Mouse (Mus musculus): ENCODE measurements around the gene Rhox8.
"Not testable (repeated sequence)": the region's sequence is repeated elsewhere in the genome, so short reads cannot be mapped to it uniquely, and the experiment has no call there.

DNA sequence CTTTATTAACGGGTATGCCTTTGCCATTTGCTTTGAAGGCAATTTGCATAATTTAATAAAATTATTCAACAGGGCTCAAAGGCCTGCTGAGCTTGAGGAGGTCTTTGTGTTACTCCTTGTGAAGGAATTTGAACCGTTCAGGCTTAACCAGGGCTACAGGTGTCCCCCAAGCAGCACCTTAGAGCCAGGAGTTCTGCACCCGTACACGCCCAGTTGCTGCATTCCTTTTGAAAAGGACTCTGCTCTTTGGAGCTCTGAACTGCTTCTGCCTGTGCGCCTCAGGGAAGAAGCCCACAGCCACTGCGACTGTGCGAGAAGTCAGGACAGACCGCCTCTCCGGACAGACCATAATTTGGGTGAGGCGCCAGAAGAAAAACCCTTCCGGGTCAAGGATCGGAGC, 52.1 kb downstream of the Rhox8 start, which contains the start of gene Rhox6:
- not testable (repeated sequence) for TF ChIP-seq CTCF, EP300 (IDR thresholded peaks at IDR 0.05)

Measured in lung, postnatal 0 days (tissue).